Mouse (Mus musculus): Measurements from ENCODE around the gene Arhgap44.

GRCm38 (mm10) chr11:65001729-65002128 is 161.0 kb downstream of the Arhgap44 start:
- TF ChIP-seq CTCF (IDR thresholded peaks at IDR 0.05; ENCODE audit: borderline replicate concordance, insufficient read depth, low read length) = no peak
- no peak for TF ChIP-seq POLR2A (IDR thresholded peaks at IDR 0.05; ENCODE audit: low read depth, low read length)

All from embryonic fibroblast, embryonic 13.5 days (primary cell).